Mouse (Mus musculus) liver, embryonic 15.5 days (tissue): ENCODE results near the gene St3gal3. TPM values are rescaled to one million over a fixed set of nuclear protein-coding genes. Genes with fewer than 3 reads are reported as not detected.

ENCODE experiments used
- ATAC-seq: fragments of 200-750 bp; cut with Nextera tagmentation; 2 replicates; pipeline ENCODE4 v1.8.0; 2017; ENCODE audit warnings: moderate number of reproducible peaks, mild to moderate bottlenecking, moderate library complexity; ENCODE audit not compliant: insufficient read depth
- H3K27ac ChIP-seq: fragments of 300-500 bp; sonication (generic); replicated peaks from 2 replicates; pipeline ENCODE4 v1.5.1; 2015; ENCODE audit warnings: mild to moderate bottlenecking, inconsistent platforms
- H3K27me3 ChIP-seq: fragments of 300-500 bp; sonication (generic); 2 replicates; pipeline ENCODE4 v1.6.1; 2015; ENCODE audit warnings: mild to moderate bottlenecking, inconsistent platforms
- H3K36me3 ChIP-seq: fragments of 300-500 bp; sonication (generic); replicated peaks from 2 replicates; pipeline ENCODE4 v1.6.1; 2015; ENCODE audit warnings: moderate library complexity, mild to moderate bottlenecking, inconsistent platforms
- H3K4me1 ChIP-seq: fragments of 300-500 bp; sonication (generic); replicated peaks from 2 replicates; pipeline ENCODE4 v1.6.1; 2015; ENCODE audit warnings: inconsistent platforms
- H3K4me2 ChIP-seq: fragments of 300-500 bp; sonication (generic); 2 replicates; pipeline ENCODE4 v1.6.1; 2015; ENCODE audit warnings: moderate library complexity, mild to moderate bottlenecking, inconsistent platforms
- H3K4me3 ChIP-seq: fragments of 300-500 bp; sonication (generic); replicated peaks from 2 replicates; pipeline ENCODE4 v1.5.1; 2015; ENCODE audit warnings: mild to moderate bottlenecking, inconsistent platforms
- H3K9ac ChIP-seq: fragments of 300-500 bp; sonication (generic); 2 replicates; pipeline ENCODE4 v1.6.1; 2015; ENCODE audit warnings: moderate library complexity, mild to moderate bottlenecking, inconsistent platforms
- H3K9me3 ChIP-seq: fragments of 300-500 bp; sonication (generic); replicated peaks from 2 replicates; pipeline ENCODE4 v1.6.1; 2016; ENCODE audit warnings: inconsistent platforms
- WGBS: fragments of 180-500 bp; shearing (Covaris S2); methylation state at CpG from one replicate; pipeline ENCODE4 v1.1.7; 2015; ENCODE audit warnings: mixed read lengths; ENCODE audit not compliant: insufficient replicate concordance; 5-methylcytosine and 5-hydroxymethylcytosine counted together
- polyA plus RNA-seq: library from polyadenylated mRNA; unstranded; fragments of >200 nt; fragmentation: Nextera tagmentation; extraction: Ambion mirVana; gene quantifications from 2 replicates; pipeline ENCODE4 v1.2.1, GENCODE M21; 2015

The St3gal3 gene
- polyA plus RNA-seq, 1 experiment from 2014 or later, result 2.0 TPM

DNA sequence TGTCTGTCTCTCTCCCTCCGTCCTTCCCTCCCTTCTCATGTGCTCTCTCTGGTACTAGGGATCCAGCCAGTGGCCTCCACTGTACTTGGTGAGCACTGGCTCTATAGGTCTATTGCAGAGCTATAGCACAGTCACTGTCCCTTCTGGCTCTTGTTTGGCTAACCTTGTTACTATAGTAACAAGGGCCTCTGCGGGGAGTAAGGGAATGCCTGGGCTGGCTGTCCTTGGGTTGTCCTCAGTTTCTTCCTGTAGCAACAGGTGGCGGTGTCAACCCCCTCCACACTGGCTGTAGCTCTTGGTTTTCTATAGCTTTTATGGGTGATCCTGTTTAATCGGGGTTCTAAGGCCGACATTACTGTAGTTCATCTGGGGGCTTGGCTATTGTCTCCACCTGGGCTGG lies 115.5 kb downstream of the St3gal3 start:
- no peaks in the 10 kb centered on the region for H3K9me3 ChIP-seq
- ATAC-seq, result no peak
- no peaks in the 10 kb centered on the region for H3K27me3 ChIP-seq
- H3K4me1 ChIP-seq, result no peaks in the 10 kb centered on the region
- WGBS, result 67% methylated on average over 5 of the region's 5 CpGs
- no peak overlapping the region for H3K4me2 ChIP-seq
- no peaks in the 10 kb centered on the region for H3K36me3 ChIP-seq
- no peak overlapping the region for H3K27ac ChIP-seq
- H3K9ac ChIP-seq, result no peak overlapping the region
- H3K4me3 ChIP-seq, result no peak overlapping the region

DNA sequence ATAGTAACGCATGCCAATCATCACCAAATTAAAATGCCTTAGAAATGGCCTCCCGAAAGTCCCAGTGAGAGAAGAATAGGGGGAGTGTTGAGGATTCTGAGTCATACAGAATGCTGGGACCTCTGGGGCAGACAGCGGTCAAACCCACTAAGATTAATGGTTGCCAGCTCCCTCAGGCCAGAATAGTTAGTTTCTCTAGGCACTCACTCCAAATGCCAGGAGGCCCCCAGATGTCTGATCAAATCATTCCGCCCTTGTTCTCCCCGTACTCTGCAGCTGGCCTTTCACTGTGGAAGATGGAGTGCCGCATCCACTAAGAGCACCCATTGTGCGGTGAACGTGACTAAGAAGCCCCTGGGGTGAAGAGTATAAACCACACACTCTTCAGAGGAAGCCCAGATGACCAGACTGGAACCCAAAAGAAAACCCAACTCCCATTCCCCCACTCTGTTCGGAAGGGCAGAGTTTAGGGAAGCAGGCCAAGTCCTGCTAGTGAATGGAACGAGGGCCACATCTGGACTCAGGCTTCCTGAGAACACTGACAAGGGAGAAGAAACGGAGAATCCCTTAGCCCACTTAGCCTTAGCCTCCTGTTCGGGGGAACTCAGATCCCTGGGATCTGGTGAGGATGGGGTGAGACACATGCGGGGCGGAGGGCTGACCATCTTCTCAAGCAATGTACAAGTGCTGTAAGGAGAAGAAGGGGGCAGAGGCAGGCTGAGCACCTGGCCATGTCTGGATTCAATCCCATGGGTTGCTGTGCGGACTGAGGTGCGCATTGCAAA lies 117.5 kb downstream of the St3gal3 start:
- 80% methylated on average over 16 of the region's 16 CpGs for WGBS
- ATAC-seq, result no peak

DNA sequence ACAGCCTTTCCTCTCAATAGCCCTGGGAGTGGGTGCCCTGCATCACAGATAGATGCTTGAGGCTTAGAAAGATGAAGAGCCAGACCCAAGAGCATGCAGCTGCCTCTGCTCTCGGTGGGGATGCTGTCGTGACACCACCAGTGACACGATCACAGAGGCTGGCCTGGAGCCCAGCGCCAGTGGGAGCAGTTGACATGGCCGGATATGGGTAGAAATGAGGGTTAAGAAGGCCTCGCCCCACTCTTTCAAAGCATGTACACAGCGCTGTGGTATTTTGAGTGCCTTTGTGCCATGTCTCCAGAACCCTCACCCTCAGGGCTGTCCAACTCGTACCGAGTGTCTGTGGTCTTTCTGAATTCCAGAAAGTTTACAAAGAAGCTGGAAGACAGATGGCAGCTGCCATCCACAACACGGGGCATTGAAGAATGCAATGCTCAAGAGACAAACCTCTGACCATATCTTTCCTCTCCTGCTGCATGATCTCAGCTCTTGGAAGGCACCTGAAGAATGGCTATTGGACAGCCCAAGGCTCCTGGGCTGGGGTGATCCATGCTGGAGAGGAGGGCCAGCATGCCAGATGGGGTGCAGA lies 118.3 kb downstream of the St3gal3 start:
- WGBS, result 72% methylated on average over 10 of the region's 10 CpGs
- Histone ChIP-seq H3K4me2 (no peak overlapping the region), H3K27me3 (no peaks in the 10 kb centered on the region), H3K9ac (no peak overlapping the region), H3K4me1 (no peaks in the 10 kb centered on the region), H3K36me3 (no peaks in the 10 kb centered on the region), H3K27ac (no peak overlapping the region), H3K9me3 (no peaks in the 10 kb centered on the region), H3K4me3 (no peak overlapping the region)
- ATAC-seq, result no peak

More for the DNA sequence above, 117.5 kb downstream of the St3gal3 start:
- Histone ChIP-seq H3K9ac (no peak overlapping the region), H3K36me3 (no peaks in the 10 kb centered on the region), H3K4me1 (no peaks in the 10 kb centered on the region), H3K4me3 (no peak overlapping the region), H3K9me3 (no peaks in the 10 kb centered on the region), H3K4me2 (no peak overlapping the region), H3K27me3 (no peaks in the 10 kb centered on the region), H3K27ac (no peak overlapping the region)

DNA sequence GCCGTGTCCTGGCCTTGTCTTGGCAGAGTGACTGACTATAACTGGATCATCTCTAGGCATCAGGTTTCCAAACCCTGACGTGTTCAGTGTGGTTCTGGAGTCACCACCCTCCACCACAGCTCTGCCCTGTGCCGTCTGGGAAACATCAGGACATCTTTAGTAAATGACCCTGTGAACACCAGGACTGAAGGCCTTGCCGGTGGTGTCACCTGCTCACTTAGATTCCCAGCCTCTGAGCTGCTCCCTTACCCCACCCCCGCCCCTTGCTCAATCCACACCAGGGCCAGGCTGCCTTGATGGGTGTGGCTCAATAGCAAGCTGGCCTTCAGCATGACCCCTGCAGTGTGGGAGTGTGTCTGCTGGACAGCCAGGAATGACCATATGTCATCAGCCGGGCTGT lies 119.1 kb downstream of the St3gal3 start:
- Histone ChIP-seq H3K9ac (no peak overlapping the region), H3K9me3 (no peaks in the 10 kb centered on the region), H3K4me1 (no peaks in the 10 kb centered on the region), H3K36me3 (no peaks in the 10 kb centered on the region), H3K27me3 (no peaks in the 10 kb centered on the region), H3K4me3 (no peak overlapping the region), H3K4me2 (no peak overlapping the region), H3K27ac (no peak overlapping the region)
- ATAC-seq, result peak; percentile 57; the same call in 1 of the 2 replicates
- 60% methylated on average over 6 of the region's 6 CpGs for WGBS

DNA sequence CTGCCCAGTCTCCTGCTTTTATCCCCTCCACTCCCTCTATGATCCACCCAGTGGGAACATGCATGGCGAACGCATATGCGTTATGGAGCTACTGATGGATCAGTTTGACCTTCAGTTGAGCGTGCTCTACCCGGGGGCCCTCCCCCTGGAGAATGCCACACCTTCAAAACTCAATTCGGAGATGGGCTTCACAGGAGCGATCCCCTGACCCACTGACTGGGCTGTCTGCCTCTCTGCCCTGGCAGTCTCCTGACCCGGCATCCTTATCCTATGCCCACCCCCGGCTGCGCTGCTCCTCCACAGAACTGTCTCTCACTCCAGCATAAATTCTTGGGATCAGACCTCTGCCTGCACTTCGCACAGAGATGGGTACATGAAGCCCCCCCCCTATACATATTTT lies 119.6 kb downstream of the St3gal3 start:
- no peak overlapping the region for H3K9ac ChIP-seq
- H3K27me3 ChIP-seq, result no peaks in the 10 kb centered on the region
- no peak overlapping the region for H3K4me3 ChIP-seq
- no peak overlapping the region for H3K4me2 ChIP-seq
- no peaks in the 10 kb centered on the region for H3K9me3 ChIP-seq
- no peaks in the 10 kb centered on the region for H3K36me3 ChIP-seq
- no peak for ATAC-seq
- H3K4me1 ChIP-seq, result no peaks in the 10 kb centered on the region
- WGBS, result 84% methylated on average over 11 of the region's 11 CpGs
- no peak overlapping the region for H3K27ac ChIP-seq

DNA sequence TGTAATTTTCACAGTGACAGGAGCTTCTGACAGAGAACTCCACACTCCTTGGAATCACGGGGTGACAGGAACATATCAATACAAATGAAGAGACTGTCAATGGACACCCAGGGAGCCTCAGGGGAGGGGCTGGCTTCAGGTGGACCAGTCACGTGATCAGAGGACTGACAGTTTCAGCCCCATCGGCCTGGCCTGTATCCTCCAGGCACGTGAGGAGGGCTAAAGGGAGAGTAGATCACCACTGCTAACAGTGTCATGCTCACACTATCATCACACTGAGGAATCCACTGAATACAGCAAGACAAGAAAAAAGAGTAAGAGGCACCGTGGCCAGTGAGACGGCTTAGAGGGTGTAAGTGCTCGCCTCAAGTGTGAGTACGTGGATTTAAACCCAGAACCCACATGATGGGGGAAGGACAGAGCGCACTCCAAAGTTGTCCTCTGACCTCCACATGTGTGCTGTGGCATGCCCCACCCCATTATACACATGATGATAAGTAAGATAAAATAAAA lies 124.0 kb downstream of the St3gal3 start:
- H3K4me1 ChIP-seq, result no peaks in the 10 kb centered on the region
- H3K27me3 ChIP-seq, result no peaks in the 10 kb centered on the region
- no peaks in the 10 kb centered on the region for H3K36me3 ChIP-seq
- no peak overlapping the region for H3K9ac ChIP-seq
- ATAC-seq, result no peak
- H3K9me3 ChIP-seq, result no peaks in the 10 kb centered on the region
- H3K4me2 ChIP-seq, result no peak overlapping the region
- WGBS, result 77% methylated on average over 9 of the region's 9 CpGs
- no peak overlapping the region for H3K27ac ChIP-seq
- no peak overlapping the region for H3K4me3 ChIP-seq

DNA sequence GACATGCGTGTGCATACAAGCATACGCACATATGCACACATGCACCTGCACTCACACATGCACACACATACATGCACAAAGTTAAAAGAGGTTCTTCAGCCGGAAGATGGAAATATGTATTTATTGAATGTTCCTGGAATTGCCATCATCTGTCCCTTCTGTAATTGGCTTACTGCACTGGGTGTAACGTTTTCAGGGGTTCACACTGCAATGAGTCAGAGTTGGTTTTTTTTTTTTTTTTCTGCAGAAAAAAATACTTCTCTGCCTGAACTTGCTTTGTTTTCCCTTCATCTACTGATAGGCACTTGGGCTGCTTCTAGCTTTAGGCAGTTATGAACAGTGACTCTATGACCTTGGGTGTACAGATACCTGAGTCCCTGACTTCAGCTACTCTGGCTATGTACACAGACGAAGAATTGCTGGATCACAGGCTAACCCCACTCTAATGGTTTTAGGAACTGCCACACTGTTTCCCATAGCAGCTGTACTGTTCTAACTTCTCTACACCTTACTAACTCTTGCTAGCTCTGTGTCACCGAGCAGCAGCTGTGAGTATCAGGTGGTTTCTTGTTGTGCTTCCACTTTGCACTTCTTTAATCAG lies 126.2 kb downstream of the St3gal3 start:
- Histone ChIP-seq H3K9me3 (no peaks in the 10 kb centered on the region), H3K27ac (no peak overlapping the region), H3K4me2 (no peak overlapping the region), H3K36me3 (no peaks in the 10 kb centered on the region), H3K27me3 (no peaks in the 10 kb centered on the region), H3K4me1 (no peaks in the 10 kb centered on the region), H3K9ac (no peak overlapping the region), H3K4me3 (no peak overlapping the region)
- WGBS, result 58% methylated on average over 6 of the region's 6 CpGs
- no peak for ATAC-seq

DNA sequence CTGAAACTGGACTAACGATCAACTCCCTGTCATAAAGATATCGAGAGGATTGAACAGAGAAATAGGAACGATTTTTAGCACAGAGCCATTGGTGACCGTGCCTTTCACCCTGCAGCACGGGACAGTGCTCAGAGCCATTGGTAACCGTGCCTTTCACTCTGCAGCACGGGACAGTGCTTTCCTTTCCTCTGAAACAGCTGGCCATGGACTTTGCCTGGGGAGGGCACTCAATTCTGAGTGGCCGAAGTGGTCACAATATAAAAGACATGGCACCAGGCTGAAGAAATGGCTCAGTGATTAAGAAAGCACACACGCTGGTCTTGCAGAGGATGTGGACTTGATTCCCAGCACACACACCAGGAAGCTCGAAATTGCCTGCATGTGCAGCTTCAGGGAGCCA lies 133.4 kb downstream of the St3gal3 start:
- Histone ChIP-seq H3K27me3 (peaks cover 23% of the 10 kb centered on the region; the same call in 1 of the 2 replicates), H3K27ac (no peak overlapping the region), H3K4me3 (no peak overlapping the region), H3K9ac (no peak overlapping the region), H3K36me3 (no peaks in the 10 kb centered on the region), H3K9me3 (no peaks in the 10 kb centered on the region), H3K4me1 (peaks cover 21% of the 10 kb centered on the region), H3K4me2 (no peak overlapping the region)
- whole genome bisulfite sequencing, result 66% methylated on average over 10 of the region's 10 CpGs
- no peak for ATAC-seq

DNA sequence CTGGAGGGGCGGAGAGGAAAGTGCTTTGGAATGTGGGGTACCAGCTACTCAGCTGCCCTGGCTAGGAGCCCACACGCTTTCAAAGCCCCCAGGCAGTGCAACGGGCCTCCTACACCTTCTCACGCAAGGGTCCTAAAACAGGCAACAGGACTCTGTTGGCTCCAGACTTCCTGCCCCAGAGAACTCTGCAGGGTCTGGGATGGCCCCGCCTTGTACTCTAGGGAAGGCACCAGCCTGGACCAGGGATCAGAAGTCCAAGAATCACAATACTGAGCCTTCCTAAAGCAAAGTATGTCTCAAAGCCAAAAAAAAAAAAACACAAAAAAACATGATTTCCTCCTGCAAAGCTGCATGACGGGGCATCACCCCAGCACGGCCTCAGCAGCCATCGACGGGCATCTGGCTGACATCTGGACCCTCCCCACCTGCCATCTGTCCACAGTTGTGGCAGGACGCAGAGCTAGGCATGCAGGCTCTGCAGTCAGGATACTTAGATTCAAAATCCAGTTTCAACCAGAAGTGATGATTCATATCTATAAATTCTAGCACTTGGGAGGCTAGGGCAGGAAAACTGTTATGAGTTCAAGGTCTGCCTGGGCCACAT lies 134.0 kb downstream of the St3gal3 start:
- Histone ChIP-seq H3K9ac (no peak overlapping the region), H3K4me1 (peaks cover 21% of the 10 kb centered on the region), H3K9me3 (no peaks in the 10 kb centered on the region), H3K4me2 (no peak overlapping the region), H3K4me3 (no peak overlapping the region), H3K27me3 (peaks cover 23% of the 10 kb centered on the region; the same call in 1 of the 2 replicates), H3K36me3 (no peaks in the 10 kb centered on the region), H3K27ac (no peak overlapping the region)
- 64% methylated on average over 10 of the region's 10 CpGs for whole genome bisulfite sequencing
- ATAC-seq, result no peak

DNA sequence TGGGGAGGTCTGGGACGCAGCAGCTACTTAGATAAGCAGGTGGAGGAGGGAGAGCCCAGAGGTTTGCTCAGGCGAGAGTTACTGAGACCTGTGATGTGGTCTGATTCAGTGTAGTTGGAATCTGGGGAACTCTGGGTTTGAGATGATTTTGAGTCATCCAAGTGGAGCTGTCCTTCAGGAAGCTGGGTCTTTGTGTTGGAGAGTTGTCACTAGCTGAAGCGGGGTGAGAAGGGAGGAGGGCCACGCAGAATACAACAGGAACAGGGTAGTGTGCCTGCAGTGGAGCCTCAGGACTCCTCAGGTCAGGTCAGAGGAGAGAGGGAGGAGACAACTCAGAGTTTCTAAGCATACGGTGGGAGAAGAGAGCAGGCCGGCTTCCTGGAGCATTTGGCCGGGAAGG lies 134.8 kb downstream of the St3gal3 start:
- Histone ChIP-seq H3K4me3 (no peak overlapping the region), H3K27ac (no peak overlapping the region), H3K4me1 (peaks cover 21% of the 10 kb centered on the region), H3K27me3 (peaks cover 23% of the 10 kb centered on the region; the same call in 1 of the 2 replicates), H3K4me2 (no peak overlapping the region), H3K9me3 (no peaks in the 10 kb centered on the region), H3K36me3 (no peaks in the 10 kb centered on the region), H3K9ac (no peak overlapping the region)
- ATAC-seq, result no peak
- 35% methylated on average over 7 of the region's 7 CpGs for WGBS
